Mouse (Mus musculus): ENCODE data around the gene Man1c1.

- no peak for TF ChIP-seq EP300 (IDR thresholded peaks at IDR 0.05; ENCODE audit: low read depth)
- TF ChIP-seq CTCF (IDR thresholded peaks at IDR 0.05; ENCODE audit: low read depth): no peak
Observed at GRCm38 (mm10) chr4:134526220-134526619, 177.9 kb downstream of the Man1c1 start.
